Mouse (Mus musculus): ENCODE data around the gene Disc1. TPM values are rescaled to one million over a fixed set of nuclear protein-coding genes. Genes with fewer than 3 reads are reported as not detected.

Gene Disc1
- total and polyA plus RNA-seq, 3 experiments, result 0.75 to 2.2 TPM; not detected in 1

GRCm38 (mm10) chr8:125113171-125113570 is 59.2 kb downstream of the Disc1 start:
- H3K9ac ChIP-seq (ENCODE audit: control insufficient read depth, low read depth, low read length, poor library complexity, severe bottlenecking), result no peak overlapping the region
- TF ChIP-seq E2F4 (IDR thresholded peaks at IDR 0.05; ENCODE audit: borderline replicate concordance, low read depth, low read length), result no peak
- no peak for TF ChIP-seq HCFC1 (IDR thresholded peaks at IDR 0.05; ENCODE audit: low read depth, low read length)
- no peak for TF ChIP-seq ZKSCAN1 (IDR thresholded peaks at IDR 0.05; ENCODE audit: low read depth, low read length)
- TF ChIP-seq UBTF (IDR thresholded peaks at IDR 0.05; ENCODE audit: borderline replicate concordance, insufficient read depth, low read depth, low read length), result no peak
- no peak for TF ChIP-seq TAL1 (IDR thresholded peaks at IDR 0.05; ENCODE audit: low read length)
- TF ChIP-seq GATA1 (IDR thresholded peaks at IDR 0.05; ENCODE audit: low read depth, low read length), result no peak
- TF ChIP-seq POLR2A (IDR thresholded peaks at IDR 0.05; ENCODE audit: control insufficient read depth in 1 of 2, insufficient read depth in 1 of 2, low read depth in 1 of 2, low read length in 2 of 2, poor library complexity in 1 of 2), result no peak
- TF ChIP-seq MAFK (IDR thresholded peaks at IDR 0.05; ENCODE audit: borderline replicate concordance, low read depth, low read length), result no peak
- no peak for TF ChIP-seq JUND (IDR thresholded peaks at IDR 0.05; ENCODE audit: low read depth, low read length)
- H3K9me3 ChIP-seq (replicated peaks; ENCODE audit: insufficient read depth, low read length), result no peaks in the 10 kb centered on the region
- no peak overlapping the region for H3K27ac ChIP-seq (ENCODE audit: control insufficient read depth, low read depth, low read length)
- no peaks in the 10 kb centered on the region for H3K27me3 ChIP-seq (ENCODE audit: control insufficient read depth in 1 of 2, insufficient read depth in 2 of 2, low read length in 2 of 2)
- peaks cover 0 to 3% of the 10 kb centered on the region in 2 experiments; a peak in 1 of 4 replicates for H3K36me3 ChIP-seq (ENCODE audit: control insufficient read depth in 1 of 2, insufficient read depth in 2 of 2, low read length in 2 of 2)
- no peak for DNase-seq (ENCODE audit: low read depth, low spot score)
- H3K79me2 ChIP-seq (ENCODE audit: control insufficient read depth, insufficient read depth, low read length, poor library complexity), result no peaks in the 10 kb centered on the region
- H3K4me1 ChIP-seq (ENCODE audit: control insufficient read depth in 1 of 2, insufficient read depth in 2 of 2, low read length in 2 of 2), result peaks cover 2 to 13% of the 10 kb centered on the region in 2 experiments; a peak in 3 of 4 replicates
- H3K4me3 ChIP-seq (ENCODE audit: control insufficient read depth in 1 of 2, insufficient read depth in 1 of 2, low read depth in 2 of 2, low read length in 2 of 2), result no peak overlapping the region

- no peaks in the 10 kb centered on the region for H3K9me3 ChIP-seq (replicated peaks; ENCODE audit: insufficient read depth, low read length)
- no peaks in the 10 kb centered on the region for H3K79me2 ChIP-seq (ENCODE audit: control insufficient read depth, insufficient read depth, low read length, poor library complexity)
- TF ChIP-seq USF1 (IDR thresholded peaks at IDR 0.05; ENCODE audit: low read depth, low read length) (no peak), POLR2A (IDR thresholded peaks at IDR 0.05; ENCODE audit: control insufficient read depth in 1 of 2, insufficient read depth in 1 of 2, low read depth in 1 of 2, low read length in 2 of 2, poor library complexity in 1 of 2) (no peak), ZMIZ1 (IDR thresholded peaks at IDR 0.05; ENCODE audit: low read depth, low read length) (no peak), ZNF384 (IDR thresholded peaks at IDR 0.05; ENCODE audit: low read depth, low read length) (no peak), CHD1 (IDR thresholded peaks at IDR 0.05; ENCODE audit: low read depth, low read length) (no peak), BHLHE40 (IDR thresholded peaks at IDR 0.05; ENCODE audit: borderline replicate concordance, low read depth, low read length) (no peak), ELF1 (IDR thresholded peaks at IDR 0.05; ENCODE audit: low read depth, low read length) (no peak), E2F4 (IDR thresholded peaks at IDR 0.05; ENCODE audit: borderline replicate concordance, low read depth, low read length) (no peak), MAX (IDR thresholded peaks at IDR 0.05; ENCODE audit: low read length) (no peak), GABPA (IDR thresholded peaks at IDR 0.05; ENCODE audit: low read depth, low read length) (no peak), NRF1 (IDR thresholded peaks at IDR 0.05; ENCODE audit: insufficient read depth, low read depth, low read length, poor library complexity, severe bottlenecking) (no peak), SIN3A (IDR thresholded peaks at IDR 0.05; ENCODE audit: low read length) (no peak)
- H3K27ac ChIP-seq (ENCODE audit: control insufficient read depth, low read depth, low read length), result no peak overlapping the region
- no peaks in the 10 kb centered on the region for H3K27me3 ChIP-seq (ENCODE audit: control insufficient read depth in 1 of 2, insufficient read depth in 2 of 2, low read length in 2 of 2)
- H3K36me3 ChIP-seq (ENCODE audit: control insufficient read depth in 1 of 2, insufficient read depth in 2 of 2, low read length in 2 of 2), result peaks cover 0 to 3% of the 10 kb centered on the region in 2 experiments; a peak in 1 of 4 replicates
- peaks cover 2 to 13% of the 10 kb centered on the region in 2 experiments; a peak in 3 of 4 replicates for H3K4me1 ChIP-seq (ENCODE audit: control insufficient read depth in 1 of 2, insufficient read depth in 2 of 2, low read length in 2 of 2)
- no peak overlapping the region for H3K4me3 ChIP-seq (ENCODE audit: control insufficient read depth in 1 of 2, insufficient read depth in 1 of 2, low read depth in 2 of 2, low read length in 2 of 2)
- DNase-seq (ENCODE audit: low read depth, low spot score), result no peak
- no peak overlapping the region for H3K9ac ChIP-seq (ENCODE audit: control insufficient read depth, low read depth, low read length, poor library complexity, severe bottlenecking)
These were observed 59.8 kb downstream of the Disc1 start for GRCm38 (mm10) chr8:125113831-125114230.
